Mouse (Mus musculus): Measurements from ENCODE around the gene S1pr4. TPM values are rescaled to one million over a fixed set of nuclear protein-coding genes. Genes with fewer than 3 reads are reported as not detected.

S1pr4 gene
- polyA plus RNA-seq, 1 experiment from 2014 or later = 0.31 TPM

DNA sequence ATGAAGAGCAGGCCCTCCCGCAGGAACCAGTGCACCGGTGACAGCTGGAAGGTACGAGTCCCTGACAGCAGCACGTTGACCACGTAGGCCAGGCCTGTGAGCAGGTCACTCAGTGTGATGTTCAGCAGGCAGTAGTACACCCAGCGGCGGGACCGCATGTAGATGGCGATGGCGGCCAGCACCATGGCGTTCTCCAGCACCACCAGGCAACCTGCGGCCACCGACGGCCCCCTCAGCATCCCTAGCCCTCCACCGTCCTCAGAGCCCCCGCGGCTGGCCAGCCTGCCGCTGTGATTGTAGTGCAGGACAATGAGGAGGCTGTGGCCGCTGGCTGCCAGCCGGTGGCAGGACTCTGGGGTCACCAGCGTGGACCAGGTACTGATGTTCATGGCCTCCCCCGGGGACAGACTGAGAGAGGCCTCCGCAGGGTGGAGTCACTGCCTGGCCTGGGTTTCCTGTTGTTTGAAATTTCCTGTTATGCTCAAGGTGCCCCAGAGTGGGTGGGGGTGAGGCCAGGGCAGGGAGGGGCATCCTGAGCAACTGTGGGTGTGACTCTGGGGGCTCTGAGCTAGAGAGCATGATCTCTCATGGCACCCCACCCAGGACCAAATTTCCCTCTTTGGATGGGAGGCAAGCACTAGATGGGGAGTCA is 556 bp downstream of the S1pr4 start:
- WGBS = 69% methylated on average over 23 of the region's 23 CpGs

DNA sequence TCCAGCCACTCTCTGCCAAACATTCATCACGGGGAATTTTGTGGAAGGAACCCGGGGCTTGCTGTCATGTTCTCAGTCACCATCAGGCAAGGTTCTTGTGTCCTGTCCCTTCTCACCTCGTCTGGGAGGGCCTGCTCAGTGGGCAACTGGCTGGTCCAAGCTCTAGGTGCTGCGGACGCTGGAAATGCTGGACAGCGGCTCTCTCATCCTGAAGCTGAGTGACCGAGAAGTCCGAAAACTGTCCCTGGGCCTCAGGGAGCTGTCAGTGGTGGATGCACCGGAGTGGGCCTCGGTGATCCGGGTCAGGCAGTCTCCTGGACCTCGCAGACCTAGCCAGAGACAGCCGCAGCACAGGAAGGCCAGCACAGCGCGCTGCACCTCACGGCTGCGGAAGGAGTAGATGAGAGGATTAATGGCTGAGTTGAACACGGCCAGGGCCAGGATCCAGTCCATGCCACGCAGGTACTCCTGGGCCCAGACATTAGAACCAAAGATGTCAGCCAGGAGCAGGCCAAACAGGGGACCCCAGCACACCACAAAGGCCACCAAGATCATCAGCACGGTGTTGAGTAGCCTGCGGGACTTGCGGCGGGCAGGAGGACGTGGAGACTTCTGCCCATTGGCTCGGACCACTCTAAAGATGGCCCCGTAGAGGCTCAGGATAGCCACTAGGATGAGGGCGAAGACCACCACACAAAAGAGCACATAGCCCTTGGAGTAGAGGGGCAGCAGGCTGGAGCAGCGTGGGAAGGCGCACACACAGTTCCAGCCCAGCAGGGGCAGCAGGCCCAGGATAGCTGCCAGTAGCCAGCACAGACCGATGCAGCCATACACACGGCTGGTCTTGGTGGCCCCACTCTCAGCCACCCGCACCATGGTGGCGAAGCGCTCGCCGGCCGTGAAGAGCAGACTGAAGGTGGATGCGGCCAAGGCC is 1.3 kb downstream of the S1pr4 start:
- H3K4me1 ChIP-seq (ENCODE audit: control insufficient read depth, insufficient read depth, low read length) = peaks cover 3% of the 10 kb centered on the region; the same call in 1 of the 2 replicates
- no peak overlapping the region; the same call in 1 of the 2 replicates for H3K9ac ChIP-seq (replicated peaks; ENCODE audit: low read length)
- no peaks in the 10 kb centered on the region for H3K36me3 ChIP-seq (replicated peaks; ENCODE audit: control insufficient read depth, insufficient read depth, low read depth, low read length)
- H3K27me3 ChIP-seq (ENCODE audit: control insufficient read depth, insufficient read depth, low read length) = no peaks in the 10 kb centered on the region
- WGBS = 85% methylated on average over 38 of the region's 38 CpGs
- H3K4me2 ChIP-seq (ENCODE audit: low read depth, low read length) = no peak overlapping the region
- ATAC-seq (replicated peaks; ENCODE audit: insufficient number of reproducible peaks, low FRiP score, low TSS enrichment, low read depth) (no peak), DNase-seq (ENCODE audit: low spot score) (no peak)
- H3K27ac ChIP-seq (replicated peaks; ENCODE audit: low read depth, low read length) = no peak overlapping the region
- H3K9me3 ChIP-seq (replicated peaks; ENCODE audit: control insufficient read depth, low read length) = no peaks in the 10 kb centered on the region
- no peak overlapping the region for H3K4me3 ChIP-seq (ENCODE audit: low read depth, low read length)

More for the DNA sequence above, 556 bp downstream of the S1pr4 start:
- Histone ChIP-seq H3K27ac (replicated peaks; ENCODE audit: low read depth, low read length) (no peak overlapping the region), H3K4me2 (ENCODE audit: low read depth, low read length) (no peak overlapping the region), H3K9ac (replicated peaks; ENCODE audit: low read length) (no peak overlapping the region; the same call in 1 of the 2 replicates), H3K36me3 (replicated peaks; ENCODE audit: control insufficient read depth, insufficient read depth, low read depth, low read length) (no peaks in the 10 kb centered on the region), H3K4me1 (ENCODE audit: control insufficient read depth, insufficient read depth, low read length) (peaks cover 3% of the 10 kb centered on the region; the same call in 1 of the 2 replicates), H3K9me3 (replicated peaks; ENCODE audit: control insufficient read depth, low read length) (no peaks in the 10 kb centered on the region), H3K4me3 (ENCODE audit: low read depth, low read length) (no peak overlapping the region), H3K27me3 (ENCODE audit: control insufficient read depth, insufficient read depth, low read length) (no peaks in the 10 kb centered on the region)
- ATAC-seq (replicated peaks; ENCODE audit: insufficient number of reproducible peaks, low FRiP score, low TSS enrichment, low read depth) (no peak), DNase-seq (ENCODE audit: low spot score) (no peak)

DNA sequence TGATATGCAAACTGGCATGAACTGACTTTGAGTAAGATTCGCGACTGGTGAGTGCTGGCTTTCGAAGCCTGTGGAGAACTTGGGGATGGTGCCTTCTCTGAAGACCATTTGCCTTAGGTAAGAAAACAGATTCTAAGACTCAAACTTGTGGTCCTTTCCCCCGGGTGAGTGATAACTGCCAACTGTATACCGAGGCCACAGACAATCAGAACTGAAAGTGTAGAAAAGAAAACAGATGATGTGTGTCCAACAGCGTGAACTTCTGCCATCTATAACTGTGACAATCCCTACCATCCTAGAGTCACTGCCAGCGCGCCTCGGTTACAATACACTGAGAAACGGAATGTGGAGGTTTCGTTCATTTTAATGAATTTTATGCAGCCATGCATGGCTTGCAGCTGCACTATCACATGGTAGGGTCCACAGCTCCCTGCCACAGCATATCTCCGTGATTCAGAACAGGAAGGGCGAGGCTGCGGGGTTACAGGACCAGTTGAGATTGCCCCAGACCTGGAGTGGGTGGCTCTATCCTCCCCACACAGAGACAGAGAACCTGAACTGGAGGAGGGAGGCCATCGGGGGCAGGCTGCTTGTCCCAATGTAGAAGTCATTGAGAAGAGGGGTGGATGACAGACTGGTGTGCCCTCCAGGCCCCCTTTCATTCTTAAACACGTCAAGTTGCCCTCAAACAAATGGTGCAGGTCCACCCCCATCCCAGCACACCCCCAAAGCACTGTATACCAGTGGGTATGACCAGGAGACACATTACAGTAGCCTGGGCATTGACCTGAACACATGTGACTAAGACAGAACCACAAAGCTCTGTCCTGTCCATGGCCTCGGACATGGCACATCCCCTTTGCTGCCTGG is 2.3 kb downstream of the S1pr4 start:
- ATAC-seq (replicated peaks; ENCODE audit: insufficient number of reproducible peaks, low FRiP score, low TSS enrichment, low read depth) = no peak
- Histone ChIP-seq H3K4me3 (ENCODE audit: low read depth, low read length) (no peak overlapping the region), H3K27ac (replicated peaks; ENCODE audit: low read depth, low read length) (no peak overlapping the region), H3K9ac (replicated peaks; ENCODE audit: low read length) (no peak overlapping the region), H3K4me1 (ENCODE audit: control insufficient read depth, insufficient read depth, low read length) (peaks cover 3% of the 10 kb centered on the region; the same call in 1 of the 2 replicates), H3K27me3 (ENCODE audit: control insufficient read depth, insufficient read depth, low read length) (no peaks in the 10 kb centered on the region), H3K36me3 (replicated peaks; ENCODE audit: control insufficient read depth, insufficient read depth, low read depth, low read length) (no peaks in the 10 kb centered on the region; the same call in 1 of the 2 replicates), H3K4me2 (ENCODE audit: low read depth, low read length) (no peak overlapping the region), H3K9me3 (replicated peaks; ENCODE audit: control insufficient read depth, low read length) (no peaks in the 10 kb centered on the region)
- no peak for DNase-seq (ENCODE audit: low spot score)
- 87% methylated on average over 17 of the region's 17 CpGs for WGBS

DNA sequence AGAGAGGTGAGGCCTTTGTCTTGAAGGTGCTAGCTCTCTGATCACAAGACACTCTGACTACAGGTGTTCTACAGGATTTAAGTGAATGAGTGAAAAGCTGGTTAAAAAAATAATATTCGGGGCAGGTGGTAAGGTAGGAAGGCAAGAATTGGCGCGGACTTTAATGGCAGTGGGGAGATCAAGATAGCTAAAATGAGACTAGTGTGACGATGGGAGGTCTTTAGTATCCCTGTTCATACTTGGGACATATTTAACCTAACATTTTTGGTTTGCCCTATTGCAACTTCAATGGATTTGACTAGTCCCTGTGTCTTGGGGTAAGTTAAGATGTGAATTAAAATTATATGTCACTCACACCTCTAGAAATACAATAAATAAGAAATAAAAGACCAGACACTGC is 3.0 kb downstream of the S1pr4 start:
- Histone ChIP-seq H3K4me3 (ENCODE audit: low read depth, low read length) (peak overlapping the region; percentile 86), H3K9me3 (replicated peaks; ENCODE audit: control insufficient read depth, low read length) (no peaks in the 10 kb centered on the region), H3K27ac (replicated peaks; ENCODE audit: low read depth, low read length) (no peak overlapping the region), H3K27me3 (ENCODE audit: control insufficient read depth, insufficient read depth, low read length) (no peaks in the 10 kb centered on the region), H3K36me3 (replicated peaks; ENCODE audit: control insufficient read depth, insufficient read depth, low read depth, low read length) (peaks cover 1% of the 10 kb centered on the region; the same call in 1 of the 2 replicates), H3K4me1 (ENCODE audit: control insufficient read depth, insufficient read depth, low read length) (peaks cover 3% of the 10 kb centered on the region; the same call in 1 of the 2 replicates), H3K9ac (replicated peaks; ENCODE audit: low read length) (peak overlapping the region; percentile 4; the same call in 1 of the 2 replicates), H3K4me2 (ENCODE audit: low read depth, low read length) (peak overlapping the region; percentile 21)
- DNase-seq (ENCODE audit: low spot score) (no peak), ATAC-seq (replicated peaks; ENCODE audit: insufficient number of reproducible peaks, low FRiP score, low TSS enrichment, low read depth) (no peak)
- 42% methylated on average over 4 of the region's 4 CpGs for WGBS

DNA sequence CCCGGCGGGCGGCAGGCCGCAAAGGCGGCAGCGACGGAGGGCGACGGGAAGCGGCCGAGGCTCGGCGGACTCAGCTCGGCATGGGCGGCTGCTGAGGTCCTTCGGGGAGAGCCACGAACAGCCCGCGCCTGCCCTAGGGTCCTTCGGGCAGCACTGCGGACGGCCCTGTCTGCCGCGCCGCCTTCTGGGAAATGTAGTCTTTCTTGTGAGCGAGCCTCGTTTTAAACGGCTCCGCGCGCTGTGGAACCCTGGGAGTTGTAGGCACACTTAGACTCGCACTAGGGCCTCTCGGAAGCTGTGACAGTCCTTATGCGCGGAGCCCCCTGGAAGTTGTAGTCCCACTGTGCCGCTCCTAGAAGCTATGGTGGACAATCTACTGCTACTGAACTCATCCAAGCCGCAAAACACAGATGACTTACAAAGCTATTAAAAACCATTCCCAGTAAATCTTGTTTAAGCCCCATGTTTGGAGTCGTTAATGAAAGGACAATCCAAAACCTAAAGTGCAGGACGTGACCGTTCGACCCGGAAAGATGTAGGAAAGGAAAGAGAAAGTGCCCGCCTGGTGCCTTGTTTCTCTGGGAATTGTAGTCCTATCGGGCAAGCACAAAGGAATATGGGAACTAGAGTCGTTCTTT is 3.5 kb downstream of the S1pr4 start, which contains the start of gene Ncln:
Gene Ncln (minus strand): TSS at position 129 of the 638 bp plus-strand sequence.
- Histone ChIP-seq H3K9me3 (replicated peaks; ENCODE audit: control insufficient read depth, low read length) (no peaks in the 10 kb centered on the region), H3K27me3 (ENCODE audit: control insufficient read depth, insufficient read depth, low read length) (no peaks in the 10 kb centered on the region), H3K4me2 (ENCODE audit: low read depth, low read length) (peak within 1 kb of the TSS; percentile 95), H3K4me1 (ENCODE audit: control insufficient read depth, insufficient read depth, low read length) (peaks cover 3% of the 10 kb centered on the region; the same call in 1 of the 2 replicates), H3K9ac (replicated peaks; ENCODE audit: low read length) (peak within 1 kb of the TSS; percentile 87), H3K36me3 (replicated peaks; ENCODE audit: control insufficient read depth, insufficient read depth, low read depth, low read length) (peaks cover 7% of the 10 kb centered on the region), H3K4me3 (ENCODE audit: low read depth, low read length) (peak within 1 kb of the TSS; percentile 86), H3K27ac (replicated peaks; ENCODE audit: low read depth, low read length) (no peak within 1 kb of the TSS)
- ATAC-seq (replicated peaks; ENCODE audit: insufficient number of reproducible peaks, low FRiP score, low TSS enrichment, low read depth) = peak; percentile 92
- WGBS = under 1% methylated on average over 45 of the region's 45 CpGs
- DNase-seq (ENCODE audit: low spot score) = peak; percentile 99

DNA sequence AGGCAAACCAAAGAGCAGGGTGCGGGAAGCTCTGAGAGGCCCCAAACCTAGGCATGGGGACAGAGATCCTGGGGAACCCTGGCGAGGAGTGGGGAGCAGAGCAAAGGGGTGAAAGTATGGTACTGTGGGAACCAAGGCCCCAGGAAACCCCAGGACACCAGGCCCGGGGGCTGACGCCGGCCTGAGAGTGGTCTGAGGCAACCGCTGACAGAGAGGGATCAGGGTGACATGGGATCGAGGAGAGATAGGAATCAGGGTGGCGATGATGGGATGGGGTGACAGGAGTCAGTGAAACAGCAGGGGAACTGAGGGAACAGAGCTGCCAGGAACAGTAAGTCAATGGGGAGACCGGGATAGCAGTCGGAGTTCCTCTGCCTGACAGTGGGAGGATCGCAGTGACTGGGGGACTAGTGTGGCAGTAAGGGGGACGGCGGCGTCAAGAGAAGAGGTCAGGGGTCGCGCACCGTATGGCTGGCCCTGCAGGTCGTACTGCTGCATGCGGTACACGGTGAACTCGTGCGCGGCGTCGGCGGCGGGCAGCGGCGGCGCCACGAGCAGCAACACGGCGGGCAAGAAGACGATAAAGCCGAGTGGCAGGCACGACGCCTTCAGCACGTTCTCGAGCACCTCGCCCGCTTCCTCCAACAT is 4.2 kb downstream of the S1pr4 start:
- peaks cover 3% of the 10 kb centered on the region; the same call in 1 of the 2 replicates for H3K4me1 ChIP-seq (ENCODE audit: control insufficient read depth, insufficient read depth, low read length)
- peak; percentile 21 for ATAC-seq (replicated peaks; ENCODE audit: insufficient number of reproducible peaks, low FRiP score, low TSS enrichment, low read depth)
- WGBS = 2% methylated on average over 41 of the region's 41 CpGs

DNA sequence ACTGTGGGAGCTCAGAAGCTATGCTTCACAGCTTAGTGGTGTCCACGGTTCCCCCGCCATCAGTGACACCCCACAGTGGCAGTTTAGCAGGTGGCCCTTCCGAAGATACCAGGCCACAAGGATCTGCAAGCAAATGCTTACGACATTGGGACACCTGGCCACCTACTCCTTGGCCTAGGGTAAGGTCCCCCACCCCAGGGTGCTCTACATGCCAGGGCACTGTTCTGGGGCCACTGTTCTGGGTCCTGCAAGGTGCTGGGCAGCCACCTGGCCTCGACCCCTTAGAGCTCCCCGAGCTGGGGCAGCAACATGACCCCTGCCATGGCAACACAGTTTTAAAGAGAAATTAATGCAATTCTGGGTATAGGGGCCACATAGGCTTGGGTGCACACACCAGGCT is 4.8 kb downstream of the S1pr4 start:
- H3K9ac ChIP-seq (replicated peaks; ENCODE audit: low read length) = peak overlapping the region; percentile 87
- 73% methylated on average over 6 of the region's 6 CpGs for WGBS
- ATAC-seq (replicated peaks; ENCODE audit: insufficient number of reproducible peaks, low FRiP score, low TSS enrichment, low read depth) (no peak), DNase-seq (ENCODE audit: low spot score) (no peak)
- H3K4me2 ChIP-seq (ENCODE audit: low read depth, low read length) = peak overlapping the region; percentile 95
- H3K9me3 ChIP-seq (replicated peaks; ENCODE audit: control insufficient read depth, low read length) = no peaks in the 10 kb centered on the region
- H3K36me3 ChIP-seq (replicated peaks; ENCODE audit: control insufficient read depth, insufficient read depth, low read depth, low read length) = peaks cover 12% of the 10 kb centered on the region
- H3K27me3 ChIP-seq (ENCODE audit: control insufficient read depth, insufficient read depth, low read length) = no peaks in the 10 kb centered on the region
- H3K27ac ChIP-seq (replicated peaks; ENCODE audit: low read depth, low read length) = no peak overlapping the region
- peaks cover 3% of the 10 kb centered on the region; the same call in 1 of the 2 replicates for H3K4me1 ChIP-seq (ENCODE audit: control insufficient read depth, insufficient read depth, low read length)
- peak overlapping the region; percentile 86 for H3K4me3 ChIP-seq (ENCODE audit: low read depth, low read length)

More for the DNA sequence above, 4.2 kb downstream of the S1pr4 start:
- H3K4me3 ChIP-seq (ENCODE audit: low read depth, low read length) = peak overlapping the region; percentile 86
- H3K27me3 ChIP-seq (ENCODE audit: control insufficient read depth, insufficient read depth, low read length) = no peaks in the 10 kb centered on the region
- DNase-seq (ENCODE audit: low spot score) = no peak
- H3K4me2 ChIP-seq (ENCODE audit: low read depth, low read length) = peak overlapping the region; percentile 95
- no peaks in the 10 kb centered on the region for H3K9me3 ChIP-seq (replicated peaks; ENCODE audit: control insufficient read depth, low read length)
- no peak overlapping the region for H3K27ac ChIP-seq (replicated peaks; ENCODE audit: low read depth, low read length)
- H3K9ac ChIP-seq (replicated peaks; ENCODE audit: low read length) = peak overlapping the region; percentile 87
- peaks cover 10% of the 10 kb centered on the region for H3K36me3 ChIP-seq (replicated peaks; ENCODE audit: control insufficient read depth, insufficient read depth, low read depth, low read length)

All from embryonic facial prominence, embryonic 11.5 days (tissue).